Mouse (Mus musculus) mesoderm, embryonic 11.5 days (tissue): ENCODE results near the gene Pnkd.
"Not testable (repeated sequence)": the region's sequence is repeated elsewhere in the genome, so short reads cannot be mapped to it uniquely, and the experiment has no call there.

Experiments used
- DNase-seq: peaks from one replicate; pipeline ENCODE4 v3.0.0-alpha.2; 2012; ENCODE audit warnings: low read depth, low spot score

The Pnkd gene

GRCm38 (mm10) chr1:74296477-74296876, 11.7 kb downstream of the Pnkd start:
- DNase-seq: no peak

DNA sequence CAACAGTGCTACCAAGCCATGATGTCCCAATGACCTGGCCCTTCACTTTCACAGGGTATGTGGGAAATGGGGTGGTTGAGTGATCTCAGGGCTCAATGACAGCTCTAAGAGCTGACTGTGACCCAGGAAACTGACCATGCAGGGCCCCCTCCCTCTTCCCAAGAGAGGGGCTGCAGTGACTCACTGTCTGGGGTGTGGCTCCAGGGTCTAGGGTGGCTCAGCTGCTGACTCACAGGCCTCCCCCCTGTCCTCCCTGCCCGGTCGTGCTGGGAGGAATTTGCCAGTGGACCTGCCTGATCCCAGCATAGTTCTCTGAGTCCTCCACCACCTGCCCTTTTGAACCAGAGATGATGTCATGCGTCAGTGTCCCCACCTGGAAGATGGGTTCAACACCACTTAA, 12.5 kb downstream of the Pnkd start:
- no peak for DNase-seq

- DNase-seq: no peak
These were observed 13.5 kb downstream of the Pnkd start for GRCm38 (mm10) chr1:74298157-74298750.

- no peak for DNase-seq
These were observed 14.3 kb downstream of the Pnkd start for GRCm38 (mm10) chr1:74298996-74299395.

DNA sequence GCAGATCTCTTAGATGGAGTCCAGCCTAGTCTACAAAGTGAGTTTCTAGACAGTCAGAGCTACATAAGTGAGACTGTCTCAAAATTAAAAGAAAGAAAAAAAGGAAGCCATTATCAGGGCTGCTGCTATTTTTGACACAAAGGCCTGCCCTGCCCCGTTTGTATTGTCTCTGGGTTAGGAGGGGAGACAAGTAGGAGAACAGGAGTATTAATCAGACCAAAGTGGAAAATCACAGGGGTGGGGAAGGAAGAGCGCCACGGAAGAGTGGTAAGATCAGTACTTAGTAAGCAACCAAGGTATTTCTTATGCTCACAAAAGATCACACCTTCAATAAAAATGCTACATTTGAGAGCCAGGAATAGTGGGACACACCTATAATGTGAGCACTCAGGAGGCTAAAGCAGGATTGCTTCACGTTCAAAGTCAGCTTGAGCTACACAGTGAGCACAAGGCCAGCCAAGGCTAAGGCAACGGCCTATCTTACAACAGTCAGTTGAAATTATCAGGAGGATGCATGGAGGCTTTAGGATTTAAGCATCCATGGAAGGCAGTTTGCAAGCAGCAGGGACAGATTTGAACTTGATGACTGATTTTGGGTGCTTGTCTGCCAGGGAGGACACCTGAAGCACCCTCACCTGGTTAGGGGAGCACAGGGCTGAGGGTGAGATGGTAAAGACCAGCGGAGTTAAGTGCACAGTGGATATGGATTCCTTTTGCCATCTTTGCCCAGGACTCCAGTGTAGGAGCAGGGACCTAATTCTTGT, 15.8 kb downstream of the Pnkd start:
- no peak for DNase-seq

DNA sequence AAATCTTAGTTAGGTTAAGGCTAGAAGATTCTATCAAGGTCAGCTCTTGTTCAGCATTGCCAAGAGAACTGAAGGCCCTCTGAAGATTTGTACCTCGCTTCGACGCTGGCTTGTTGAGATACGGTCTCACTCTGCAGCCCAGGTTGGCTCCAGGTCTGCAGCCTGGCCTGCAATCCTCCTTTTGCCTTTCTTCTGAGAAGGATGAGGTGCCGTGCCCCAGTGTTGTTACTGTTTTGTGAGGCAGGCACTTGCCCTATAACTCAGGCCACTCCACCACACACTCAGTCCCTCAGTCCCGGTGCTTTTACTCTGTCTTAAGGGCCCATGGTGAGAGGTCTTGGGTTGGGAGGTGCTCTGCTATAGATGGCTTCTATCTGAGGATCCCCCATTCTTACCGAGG, 17.5 kb downstream of the Pnkd start:
- no peak for DNase-seq

- DNase-seq: no peak
These were observed 18.1 kb downstream of the Pnkd start for GRCm38 (mm10) chr1:74302835-74303234.

DNA sequence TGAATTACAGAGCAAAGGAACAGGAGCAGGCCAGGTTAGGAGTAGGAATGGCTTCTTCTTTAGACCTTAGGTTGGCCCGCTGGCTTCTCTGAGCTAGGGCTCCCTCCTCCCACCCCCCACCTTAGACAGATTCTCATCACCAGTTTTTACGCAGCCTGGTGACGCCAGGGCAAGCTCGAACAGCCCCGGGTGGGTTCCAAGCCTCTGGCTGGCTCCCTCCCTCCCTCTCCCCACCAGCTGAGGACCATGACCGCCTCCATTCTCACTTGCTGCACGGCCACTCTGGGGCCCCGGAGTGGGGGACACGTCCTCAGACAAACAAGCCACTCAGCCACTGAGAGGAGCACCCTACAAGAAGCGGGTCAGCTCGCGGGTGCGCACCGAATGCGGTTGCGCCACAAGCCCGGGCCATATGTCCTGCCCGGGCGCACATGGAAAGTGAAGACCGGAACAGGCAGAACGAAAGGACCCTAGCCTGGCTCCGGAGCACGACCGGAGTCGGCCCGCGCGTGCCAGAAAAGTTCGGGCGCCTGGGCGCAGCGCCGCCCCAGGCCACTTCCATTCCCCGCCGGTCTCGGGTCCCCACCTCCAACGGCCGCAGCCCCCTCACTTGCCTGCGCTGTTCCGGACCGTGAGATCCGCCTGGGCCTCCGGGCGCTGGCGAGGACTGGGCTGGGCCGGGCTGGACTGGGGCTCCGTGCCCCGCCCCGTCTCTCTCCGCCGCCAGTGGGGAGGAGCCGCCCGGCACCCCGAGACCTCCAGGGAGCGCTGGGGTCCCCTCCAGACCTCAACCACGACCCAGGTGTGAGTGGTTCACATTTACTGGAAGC, 19.0 kb downstream of the Pnkd start:
- peak; percentile 51 for DNase-seq

GRCm38 (mm10) chr1:74304339-74304790, 19.6 kb downstream of the Pnkd start:
- DNase-seq: no peak

GRCm38 (mm10) chr1:74304946-74305345, 20.2 kb downstream of the Pnkd start:
- DNase-seq: no peak

DNA sequence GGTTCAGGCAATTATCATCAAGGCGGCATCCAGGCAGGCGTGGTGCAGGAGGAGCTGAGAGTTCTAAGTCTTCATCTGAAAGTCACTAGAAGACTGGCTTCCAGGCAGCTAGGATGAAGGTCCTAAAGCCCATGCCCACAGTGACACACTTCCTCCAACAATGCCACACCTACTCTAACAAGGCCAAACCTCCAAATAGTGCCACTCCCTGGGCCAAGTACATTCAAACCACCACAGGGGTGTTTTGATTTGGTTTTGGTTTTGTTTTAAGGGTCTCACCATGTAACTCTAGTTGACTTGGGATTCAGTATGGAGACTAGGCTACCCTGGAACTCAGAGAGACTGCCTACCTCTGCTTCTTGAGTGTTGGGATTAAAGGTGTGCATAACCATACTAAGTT, 20.8 kb downstream of the Pnkd start, which contains the start of gene Tmbim1:
Gene Tmbim1, minus strand, starts transcription at position 101 of the 400 bp plus-strand sequence.
- no peak for DNase-seq

DNA sequence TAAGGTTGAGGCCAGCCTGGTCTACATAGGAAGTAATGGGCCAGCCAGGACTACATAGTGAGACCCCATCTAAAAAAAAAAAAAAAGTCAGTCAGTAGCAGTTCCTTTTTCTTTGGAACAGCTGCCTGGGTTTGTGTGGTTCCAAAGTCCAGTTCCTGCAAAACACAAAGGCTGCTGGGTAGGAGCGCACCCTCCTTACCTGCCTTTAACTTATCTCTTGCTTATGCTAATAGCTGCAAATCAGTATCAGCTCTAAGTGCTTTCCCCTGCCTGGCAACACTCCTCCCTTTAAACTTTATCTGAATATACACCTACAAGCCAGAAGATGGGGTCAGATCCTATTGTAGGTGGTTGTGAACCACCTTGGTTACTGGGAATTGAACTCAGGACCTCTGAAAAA, 22.4 kb downstream of the Pnkd start:
- DNase-seq: no peak

GRCm38 (mm10) chr1:74308001-74308964, 23.6 kb downstream of the Pnkd start:
- no peak for DNase-seq

- DNase-seq: no peak
These were observed 25.0 kb downstream of the Pnkd start for GRCm38 (mm10) chr1:74309767-74310166.

DNA sequence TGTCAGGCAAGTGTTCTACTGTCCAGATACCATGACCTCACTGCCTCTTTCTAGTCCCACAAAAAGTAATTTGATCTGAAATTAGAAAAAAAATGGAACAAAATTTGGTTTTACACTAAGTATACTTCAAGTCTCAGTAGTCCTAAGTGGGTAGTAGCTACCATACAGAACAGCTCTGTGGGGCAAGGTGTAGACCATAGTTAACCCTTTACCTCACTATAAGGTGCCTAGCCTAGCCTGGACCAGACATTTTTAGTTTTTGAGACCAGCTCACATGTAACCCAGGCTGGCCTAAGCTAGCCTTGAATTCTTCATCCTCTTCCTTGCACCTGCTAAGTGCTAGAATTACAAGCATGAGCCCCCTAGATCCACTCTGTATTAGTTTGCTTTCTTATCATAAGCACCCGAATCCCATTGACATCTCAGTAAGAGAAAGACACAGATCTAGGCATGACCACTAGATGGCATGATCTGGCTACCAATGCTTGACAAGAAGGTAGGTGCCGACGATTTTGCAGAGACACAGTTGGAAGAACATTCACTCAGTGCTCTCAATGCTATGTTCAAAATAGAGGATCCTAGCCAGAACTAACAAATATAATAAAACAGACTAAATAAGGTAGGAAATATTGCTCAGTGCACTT, 28.4 kb downstream of the Pnkd start:
- DNase-seq: peak; percentile 74

DNA sequence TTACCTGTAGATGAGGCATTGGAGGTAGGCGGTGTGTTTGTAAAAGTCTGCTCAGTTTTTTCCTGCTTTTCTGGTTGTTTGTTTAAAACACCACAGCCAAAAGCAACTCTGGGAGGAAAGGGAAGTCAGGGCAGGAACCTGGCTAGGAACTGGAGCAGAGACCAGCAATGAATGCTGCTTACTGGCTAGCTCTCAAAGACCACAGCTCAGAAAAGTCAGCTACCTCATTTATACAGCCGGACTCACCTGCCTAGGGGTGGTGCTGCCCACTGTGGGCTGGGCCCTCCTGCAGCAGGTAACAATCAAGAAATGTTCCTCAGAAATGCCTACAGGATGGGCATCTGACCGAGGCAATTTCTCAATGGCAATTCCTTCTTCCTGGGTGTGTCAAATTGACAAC, 30.1 kb downstream of the Pnkd start:
- DNase-seq: no peak

- DNase-seq: no peak
These were observed 31.5 kb downstream of the Pnkd start for GRCm38 (mm10) chr1:74316114-74316827.

DNA sequence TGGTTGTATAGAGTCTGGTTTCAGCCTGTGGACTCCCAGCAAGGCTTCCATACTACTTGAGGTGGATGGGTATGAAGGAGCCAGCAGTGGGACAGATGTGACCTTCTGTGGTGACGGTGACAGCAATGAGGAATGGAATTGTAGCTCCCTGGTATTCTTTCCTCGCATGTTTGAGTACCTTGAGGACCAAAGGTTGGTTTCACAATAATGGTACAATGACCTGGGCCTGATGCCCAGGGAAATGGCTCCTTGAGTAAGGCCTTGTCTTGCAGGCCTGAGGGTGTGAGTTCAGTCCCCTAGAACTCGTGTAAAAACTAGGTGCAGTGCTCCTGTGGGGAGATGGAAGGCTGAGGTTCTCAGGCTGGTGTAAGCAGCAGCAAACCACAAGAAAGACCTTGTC, 34.0 kb downstream of the Pnkd start:
- no peak for DNase-seq

- no peak for DNase-seq
These were observed 36.7 kb downstream of the Pnkd start for GRCm38 (mm10) chr1:74321396-74321795.

DNA sequence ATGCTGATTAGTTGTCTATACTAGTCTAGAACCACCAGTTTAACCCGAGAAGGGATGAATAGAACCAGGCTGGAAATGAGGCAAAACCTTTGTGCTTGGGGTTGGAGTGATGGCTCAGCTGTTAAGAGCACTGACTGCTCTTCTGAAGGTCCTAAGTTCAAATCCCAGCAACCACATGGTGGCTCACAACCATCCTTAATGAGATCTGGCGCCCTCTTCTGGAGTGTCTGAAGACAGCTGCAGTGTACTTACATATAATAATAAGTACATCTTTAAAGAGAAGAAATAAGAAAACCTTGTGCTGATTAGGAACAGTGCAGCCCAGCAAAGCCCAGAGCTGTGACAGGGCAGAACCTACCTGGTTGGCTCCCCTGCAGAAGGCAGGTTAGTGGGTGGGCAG, 42.2 kb downstream of the Pnkd start:
- DNase-seq: not testable (repeated sequence)
